Mouse (Mus musculus) forebrain, embryonic 16.5 days (tissue): ENCODE results near the gene Maml2. TPM values are rescaled to one million over a fixed set of nuclear protein-coding genes. Genes with fewer than 3 reads are reported as not detected.

Experiments used
- ATAC-seq: fragments of 200-750 bp; cut with Nextera tagmentation; 2 replicates; pipeline ENCODE4 v1.8.0; 2017; ENCODE audit warnings: mild to moderate bottlenecking, moderate library complexity
- H3K27ac ChIP-seq: fragments of 300-500 bp; sonication (generic); 2 replicates; pipeline ENCODE4 v1.5.1; 2014; ENCODE audit warnings: low read length, control low read depth
- H3K27me3 ChIP-seq: fragments of 300-500 bp; sonication (generic); replicated peaks from 2 replicates; pipeline ENCODE4 v1.6.1; 2014; ENCODE audit warnings: low read length; ENCODE audit not compliant: control insufficient read depth, insufficient read depth
- H3K36me3 ChIP-seq: fragments of 300-500 bp; sonication (generic); 2 replicates; pipeline ENCODE4 v1.6.1; 2014; ENCODE audit not compliant: control insufficient read depth, insufficient read depth
- H3K4me1 ChIP-seq: fragments of 300-500 bp; sonication (generic); replicated peaks from 2 replicates; pipeline ENCODE4 v1.6.1; 2014; ENCODE audit warnings: low read length; ENCODE audit not compliant: control insufficient read depth, insufficient read depth
- H3K4me2 ChIP-seq: fragments of 300-500 bp; sonication (generic); 2 replicates; pipeline ENCODE4 v1.6.1; 2014; ENCODE audit warnings: mild to moderate bottlenecking, low read length, control low read depth
- H3K4me3 ChIP-seq: fragments of 300-500 bp; sonication (generic); replicated peaks from 2 replicates; pipeline ENCODE4 v1.5.1; 2014; ENCODE audit warnings: mild to moderate bottlenecking, low read length, control low read depth
- H3K9ac ChIP-seq: fragments of 300-500 bp; sonication (generic); replicated peaks from 2 replicates; pipeline ENCODE4 v1.6.1; 2014; ENCODE audit warnings: low read depth, low read length, control low read depth
- H3K9me3 ChIP-seq: fragments of 300-500 bp; sonication (generic); 2 replicates; pipeline ENCODE4 v1.6.1; 2016; ENCODE audit warnings: low read length; ENCODE audit not compliant: control insufficient read depth
- WGBS: fragments of 180-500 bp; shearing (Covaris S2); extraction: QIAGEN DNeasy Blood & Tissue Kit; methylation state at CpG from one replicate; pipeline ENCODE4 v1.1.7; 2014; 5-methylcytosine and 5-hydroxymethylcytosine counted together
- polyA plus RNA-seq: library from polyadenylated mRNA; unstranded; fragments of >200 nt; fragmentation: Nextera tagmentation; extraction: Ambion mirVana; gene quantifications from 2 replicates; pipeline ENCODE4 v1.2.1, GENCODE M21; 2015

The Maml2 gene
- polyA plus RNA-seq, 1 experiment from 2014 or later = 9.0 TPM

GRCm38 (mm10) chr9:13459371-13459770 is 161.6 kb downstream of the Maml2 start:
- 33% methylated on average over 1 of the region's 1 CpGs for WGBS
- Histone ChIP-seq H3K4me3 (no peak overlapping the region), H3K36me3 (no peaks in the 10 kb centered on the region), H3K27ac (no peak overlapping the region), H3K27me3 (no peaks in the 10 kb centered on the region), H3K9ac (no peak overlapping the region), H3K9me3 (no peaks in the 10 kb centered on the region), H3K4me2 (no peak overlapping the region), H3K4me1 (peaks cover 6% of the 10 kb centered on the region)
- ATAC-seq = no peak

GRCm38 (mm10) chr9:13460012-13460411 is 162.3 kb downstream of the Maml2 start:
- Histone ChIP-seq H3K9ac (no peak overlapping the region), H3K4me1 (no peaks in the 10 kb centered on the region), H3K9me3 (no peaks in the 10 kb centered on the region), H3K27me3 (no peaks in the 10 kb centered on the region), H3K36me3 (no peaks in the 10 kb centered on the region), H3K27ac (no peak overlapping the region), H3K4me2 (no peak overlapping the region), H3K4me3 (no peak overlapping the region)
- no peak for ATAC-seq
- WGBS = 82% methylated on average over 3 of the region's 3 CpGs

- no peak overlapping the region for H3K9ac ChIP-seq
- H3K4me3 ChIP-seq = no peak overlapping the region
- H3K36me3 ChIP-seq = no peaks in the 10 kb centered on the region
- ATAC-seq = no peak
- H3K4me2 ChIP-seq = no peak overlapping the region
- H3K27me3 ChIP-seq = no peaks in the 10 kb centered on the region
- WGBS = 91% methylated on average over 1 of the region's 1 CpGs
- H3K27ac ChIP-seq = no peak overlapping the region
- no peaks in the 10 kb centered on the region for H3K9me3 ChIP-seq
- no peaks in the 10 kb centered on the region for H3K4me1 ChIP-seq
Measured at GRCm38 (mm10) chr9:13460926-13461325, 163.2 kb downstream of the Maml2 start.

GRCm38 (mm10) chr9:13465358-13466020 is 167.7 kb downstream of the Maml2 start:
- Histone ChIP-seq H3K27me3 (no peaks in the 10 kb centered on the region), H3K4me3 (no peak overlapping the region), H3K27ac (no peak overlapping the region), H3K4me2 (no peak overlapping the region), H3K9ac (no peak overlapping the region), H3K4me1 (no peaks in the 10 kb centered on the region), H3K36me3 (no peaks in the 10 kb centered on the region), H3K9me3 (no peaks in the 10 kb centered on the region)
- ATAC-seq = no peak
- WGBS = 90% methylated on average over 4 of the region's 4 CpGs

GRCm38 (mm10) chr9:13466351-13466750 is 168.6 kb downstream of the Maml2 start:
- Histone ChIP-seq H3K36me3 (no peaks in the 10 kb centered on the region), H3K4me3 (no peak overlapping the region), H3K4me2 (no peak overlapping the region), H3K27ac (no peak overlapping the region), H3K4me1 (no peaks in the 10 kb centered on the region), H3K9ac (no peak overlapping the region), H3K27me3 (no peaks in the 10 kb centered on the region), H3K9me3 (no peaks in the 10 kb centered on the region)
- WGBS = 85% methylated on average over 4 of the region's 4 CpGs
- ATAC-seq = no peak

GRCm38 (mm10) chr9:13466816-13467215 is 169.1 kb downstream of the Maml2 start:
- 91% methylated on average over 10 of the region's 10 CpGs for WGBS
- no peaks in the 10 kb centered on the region for H3K27me3 ChIP-seq
- H3K4me2 ChIP-seq = no peak overlapping the region
- no peaks in the 10 kb centered on the region for H3K9me3 ChIP-seq
- H3K4me1 ChIP-seq = no peaks in the 10 kb centered on the region
- H3K27ac ChIP-seq = no peak overlapping the region
- H3K4me3 ChIP-seq = no peak overlapping the region
- no peaks in the 10 kb centered on the region for H3K36me3 ChIP-seq
- no peak for ATAC-seq
- no peak overlapping the region for H3K9ac ChIP-seq

- Histone ChIP-seq H3K4me1 (no peaks in the 10 kb centered on the region), H3K27ac (no peak overlapping the region), H3K9me3 (no peaks in the 10 kb centered on the region), H3K4me2 (no peak overlapping the region), H3K27me3 (no peaks in the 10 kb centered on the region), H3K9ac (no peak overlapping the region), H3K4me3 (no peak overlapping the region), H3K36me3 (no peaks in the 10 kb centered on the region)
- ATAC-seq = no peak
- 71% methylated on average over 7 of the region's 7 CpGs for WGBS
Measured at GRCm38 (mm10) chr9:13467745-13468144, 170.0 kb downstream of the Maml2 start.

- 86% methylated on average over 6 of the region's 6 CpGs for WGBS
- Histone ChIP-seq H3K27me3 (no peaks in the 10 kb centered on the region), H3K9me3 (no peaks in the 10 kb centered on the region), H3K9ac (no peak overlapping the region), H3K4me1 (no peaks in the 10 kb centered on the region), H3K4me2 (no peak overlapping the region), H3K36me3 (no peaks in the 10 kb centered on the region), H3K4me3 (no peak overlapping the region), H3K27ac (no peak overlapping the region)
- ATAC-seq = no peak
Measured at GRCm38 (mm10) chr9:13468778-13469177, 171.0 kb downstream of the Maml2 start.

GRCm38 (mm10) chr9:13470013-13470412 is 172.3 kb downstream of the Maml2 start:
- Histone ChIP-seq H3K36me3 (no peaks in the 10 kb centered on the region), H3K27ac (no peak overlapping the region), H3K4me3 (no peak overlapping the region), H3K9ac (no peak overlapping the region), H3K4me1 (no peaks in the 10 kb centered on the region), H3K9me3 (no peaks in the 10 kb centered on the region), H3K4me2 (no peak overlapping the region), H3K27me3 (no peaks in the 10 kb centered on the region)
- WGBS = 52% methylated on average over 7 of the region's 7 CpGs
- no peak for ATAC-seq

- no peaks in the 10 kb centered on the region for H3K9me3 ChIP-seq
- WGBS = 91% methylated on average over 5 of the region's 5 CpGs
- no peak for ATAC-seq
- no peak overlapping the region for H3K27ac ChIP-seq
- H3K4me2 ChIP-seq = no peak overlapping the region
- no peak overlapping the region for H3K4me3 ChIP-seq
- peaks cover 8% of the 10 kb centered on the region for H3K4me1 ChIP-seq
- no peaks in the 10 kb centered on the region for H3K36me3 ChIP-seq
- H3K9ac ChIP-seq = no peak overlapping the region
- H3K27me3 ChIP-seq = no peaks in the 10 kb centered on the region
Measured at GRCm38 (mm10) chr9:13474951-13475350, 177.2 kb downstream of the Maml2 start.
